Mouse (Mus musculus) brain, embryonic 14.5 days (tissue): ENCODE measurements around the gene Gls.

Experiments
- CTCF ChIP-seq: fragments of 200-500 bp; IDR thresholded peaks from 2 replicates; pipeline ENCODE4 v1.5.1; 2012; ENCODE audit warnings: inconsistent platforms, mild to moderate bottlenecking, moderate library complexity, borderline replicate concordance; ENCODE audit not compliant: insufficient read depth, insufficient read length; ENCODE audit errors: extremely low read depth
- POLR2A ChIP-seq: fragments of 200-500 bp; IDR thresholded peaks from 2 replicates; pipeline ENCODE4 v1.6.1; 2012; ENCODE audit warnings: mild to moderate bottlenecking, inconsistent platforms, borderline replicate concordance; ENCODE audit not compliant: poor library complexity, insufficient read depth, insufficient read length, severe bottlenecking; ENCODE audit errors: extremely low read depth

DNA sequence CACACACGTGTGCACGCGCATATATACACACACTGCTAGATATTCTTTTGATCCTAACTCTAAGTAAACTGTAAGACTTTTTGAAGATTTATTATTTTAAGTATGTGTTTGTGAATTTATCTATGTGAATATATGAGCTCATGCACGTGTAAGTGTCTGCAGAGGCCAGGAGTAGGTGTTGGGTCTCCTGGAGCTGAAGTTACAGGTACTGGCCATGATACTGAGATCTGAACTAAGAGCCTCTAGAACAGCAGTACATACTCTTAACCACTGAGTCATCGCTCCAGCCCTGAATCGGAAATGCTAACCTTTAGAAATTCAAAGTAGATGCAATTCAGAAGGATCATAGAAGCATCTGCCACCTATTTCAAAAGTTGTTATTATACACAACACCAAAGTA lies 4.9 kb downstream of the Gls start:
- TF ChIP-seq CTCF, result no peak
- TF ChIP-seq POLR2A, result no peak
